Mouse (Mus musculus) macrophage (primary cell): ENCODE data around the gene Itga9. TPM values are rescaled to one million over a fixed set of nuclear protein-coding genes. Genes with fewer than 3 reads are reported as not detected.

ENCODE experiments used
- H3K27ac ChIP-seq: fragments of 350-480 bp; formaldehyde crosslinking; 2 replicates; pipeline ENCODE4 v1.9.0; 2021
- H3K36me3 ChIP-seq: fragments of 350-480 bp; formaldehyde crosslinking; 2 replicates; pipeline ENCODE4 v1.9.0; 2021; ENCODE audit errors: inconsistent target
- H3K4me3 ChIP-seq: fragments of 350-480 bp; formaldehyde crosslinking; 2 replicates; pipeline ENCODE4 v1.9.0; 2021; ENCODE audit errors: inconsistent target
- H3K79me2 ChIP-seq: fragments of 350-480 bp; formaldehyde crosslinking; 2 replicates; pipeline ENCODE4 v1.9.0; 2021; ENCODE audit errors: inconsistent target
- WGBS: methylation state at CpG from one replicate; pipeline ENCODE4 v1.1.7; 2026; ENCODE audit warnings: inconsistent platforms; ENCODE audit not compliant: missing documents; 5-methylcytosine and 5-hydroxymethylcytosine counted together
- polyA plus RNA-seq: library from polyadenylated mRNA; stranded (reverse); fragments of 250-400 nt; gene quantifications from 3 replicates; pipeline ENCODE4 v1.2.4, GENCODE M21; 2018; ENCODE audit warnings: inconsistent platforms

The Itga9 gene
- polyA plus RNA-seq, 1 experiment from 2014 or later = 12.3 TPM

- no peak overlapping the region for H3K4me3 ChIP-seq
- no peaks in the 10 kb centered on the region for H3K79me2 ChIP-seq
- no peaks in the 10 kb centered on the region for H3K36me3 ChIP-seq
- 48% methylated on average over 9 of the region's 9 CpGs for WGBS
- H3K27ac ChIP-seq = no peak overlapping the region
Measured at GRCm38 (mm10) chr9:118862852-118863260, 256.4 kb downstream of the Itga9 start.

- Histone ChIP-seq H3K36me3 (no peaks in the 10 kb centered on the region), H3K27ac (no peak overlapping the region), H3K79me2 (no peaks in the 10 kb centered on the region), H3K4me3 (no peak overlapping the region)
- WGBS = 93% methylated on average over 8 of the region's 8 CpGs
Measured at GRCm38 (mm10) chr9:118863528-118863927, 257.0 kb downstream of the Itga9 start.

GRCm38 (mm10) chr9:118866949-118867348 lies 260.5 kb downstream of the Itga9 start:
- Histone ChIP-seq H3K27ac (no peak overlapping the region), H3K79me2 (no peaks in the 10 kb centered on the region), H3K36me3 (no peaks in the 10 kb centered on the region), H3K4me3 (no peak overlapping the region)
- WGBS = 86% methylated on average over 2 of the region's 2 CpGs

- WGBS = 27% methylated on average over 8 of the region's 8 CpGs
- H3K79me2 ChIP-seq = no peaks in the 10 kb centered on the region
- H3K27ac ChIP-seq = no peak overlapping the region
- no peaks in the 10 kb centered on the region for H3K36me3 ChIP-seq
- no peak overlapping the region for H3K4me3 ChIP-seq
Measured at GRCm38 (mm10) chr9:118867851-118868250, 261.4 kb downstream of the Itga9 start.

DNA sequence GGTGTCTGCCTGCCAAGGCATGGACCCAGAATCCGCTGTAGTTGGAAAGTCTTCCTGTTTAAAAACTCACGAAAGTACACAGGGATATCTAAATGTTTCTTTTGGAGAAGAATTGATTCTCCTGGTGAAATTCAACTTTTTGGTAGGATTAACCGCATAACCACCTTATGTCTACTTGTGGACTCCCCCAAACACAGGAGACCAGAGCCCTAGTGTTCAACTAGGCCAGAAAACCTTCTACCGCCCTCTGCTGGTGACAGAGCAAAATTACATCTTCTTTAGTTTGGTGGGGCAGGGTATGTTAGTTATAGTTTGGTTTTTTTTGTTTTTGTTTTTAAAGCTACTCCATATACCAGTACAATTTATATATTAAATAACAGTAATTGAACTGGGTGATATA lies 264.6 kb downstream of the Itga9 start:
- H3K27ac ChIP-seq = no peak overlapping the region
- no peak overlapping the region for H3K4me3 ChIP-seq
- H3K36me3 ChIP-seq = no peaks in the 10 kb centered on the region
- H3K79me2 ChIP-seq = no peaks in the 10 kb centered on the region
- WGBS = 52% methylated on average over 4 of the region's 4 CpGs

GRCm38 (mm10) chr9:118873031-118873430 lies 266.5 kb downstream of the Itga9 start:
- H3K36me3 ChIP-seq = no peaks in the 10 kb centered on the region
- 74% methylated on average over 12 of the region's 12 CpGs for WGBS

DNA sequence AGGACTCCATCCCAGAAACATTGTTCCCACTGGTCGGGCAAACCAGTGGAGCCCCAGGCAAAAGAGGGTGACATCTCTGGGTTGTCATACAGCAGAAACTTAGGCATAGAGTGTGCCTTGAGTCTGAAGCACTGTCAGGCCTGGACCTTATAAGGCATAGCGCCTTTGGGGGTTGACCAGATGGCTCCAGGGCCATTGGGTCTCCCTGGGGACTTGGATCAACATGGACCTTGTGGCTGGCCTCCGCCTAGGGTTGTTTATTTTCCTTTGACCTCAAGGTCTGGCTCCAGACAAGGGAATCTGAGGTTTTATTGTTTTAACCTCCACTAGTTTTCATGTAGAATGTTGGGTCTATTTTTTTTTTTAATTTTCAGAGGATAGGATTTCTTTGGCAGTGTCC lies 267.1 kb downstream of the Itga9 start:
- no peak overlapping the region for H3K4me3 ChIP-seq
- 90% methylated on average over 3 of the region's 3 CpGs for WGBS
- H3K36me3 ChIP-seq = no peaks in the 10 kb centered on the region
- no peaks in the 10 kb centered on the region for H3K79me2 ChIP-seq
- H3K27ac ChIP-seq = no peak overlapping the region

More at GRCm38 (mm10) chr9:118873031-118873430, 266.5 kb downstream of the Itga9 start:
- no peaks in the 10 kb centered on the region for H3K79me2 ChIP-seq
- H3K4me3 ChIP-seq = no peak overlapping the region
- H3K27ac ChIP-seq = no peak overlapping the region

DNA sequence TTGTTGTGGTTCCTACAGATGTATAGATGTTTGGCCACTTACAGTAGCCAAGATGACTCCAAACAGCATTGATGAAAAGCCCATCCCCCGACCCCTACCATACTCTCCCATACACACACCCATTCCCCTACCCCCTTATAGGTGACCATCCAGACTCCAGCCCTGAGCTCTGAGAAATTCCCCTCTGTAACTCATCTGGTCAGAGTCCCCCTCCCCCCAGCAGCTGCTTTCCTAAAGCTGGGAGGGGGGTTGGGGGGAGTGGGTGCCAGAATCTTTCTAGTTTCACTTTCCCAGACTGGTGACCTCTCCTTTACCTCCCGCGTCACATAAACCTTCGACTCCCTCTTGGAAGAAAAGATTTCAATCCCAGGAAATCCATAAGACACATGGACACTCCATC lies 269.2 kb downstream of the Itga9 start:
- Histone ChIP-seq H3K4me3 (no peak overlapping the region), H3K79me2 (no peaks in the 10 kb centered on the region), H3K27ac (no peak overlapping the region), H3K36me3 (no peaks in the 10 kb centered on the region)
- 87% methylated on average over 4 of the region's 4 CpGs for WGBS

DNA sequence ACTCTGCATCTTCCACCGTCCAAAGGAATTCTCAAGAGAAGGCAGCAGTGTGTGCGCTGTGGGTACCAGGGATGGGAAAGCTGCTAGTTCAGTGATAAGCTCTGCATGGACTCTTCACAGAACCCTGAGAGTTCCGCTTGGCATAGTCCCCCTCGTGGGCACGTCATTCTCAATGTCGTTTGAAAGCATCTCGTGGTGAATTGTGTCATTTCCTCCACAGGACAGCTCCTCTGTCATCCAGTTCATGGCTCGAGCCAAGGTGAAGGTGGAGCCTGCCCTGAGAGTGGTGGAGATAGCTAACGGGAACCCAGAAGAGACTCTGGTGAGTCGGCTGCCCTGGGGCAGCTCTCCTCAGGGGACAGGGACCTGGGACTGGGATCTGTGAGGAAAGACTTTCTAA lies 270.4 kb downstream of the Itga9 start:
- Histone ChIP-seq H3K79me2 (no peaks in the 10 kb centered on the region), H3K36me3 (no peaks in the 10 kb centered on the region), H3K4me3 (no peak overlapping the region), H3K27ac (no peak overlapping the region)
- 34% methylated on average over 10 of the region's 10 CpGs for WGBS

- Histone ChIP-seq H3K36me3 (no peaks in the 10 kb centered on the region), H3K79me2 (no peaks in the 10 kb centered on the region), H3K27ac (no peak overlapping the region), H3K4me3 (no peak overlapping the region)
- WGBS = 89% methylated on average over 7 of the region's 7 CpGs
Measured at GRCm38 (mm10) chr9:118877365-118878008, 271.0 kb downstream of the Itga9 start.

- H3K4me3 ChIP-seq = no peak overlapping the region
- 99% methylated on average over 10 of the region's 11 CpGs for WGBS
- no peak overlapping the region for H3K27ac ChIP-seq
- no peaks in the 10 kb centered on the region for H3K79me2 ChIP-seq
- H3K36me3 ChIP-seq = no peaks in the 10 kb centered on the region
Measured at GRCm38 (mm10) chr9:118878596-118878995, 272.1 kb downstream of the Itga9 start.

- no peaks in the 10 kb centered on the region for H3K79me2 ChIP-seq
- 69% methylated on average over 7 of the region's 7 CpGs for WGBS
Measured at GRCm38 (mm10) chr9:118881281-118881945, 274.9 kb downstream of the Itga9 start.

GRCm38 (mm10) chr9:118881946-118882284 lies 275.4 kb downstream of the Itga9 start:
- Histone ChIP-seq H3K27ac (no peak overlapping the region), H3K79me2 (no peaks in the 10 kb centered on the region), H3K4me3 (no peak overlapping the region), H3K36me3 (no peaks in the 10 kb centered on the region)
- WGBS = 97% methylated on average over 6 of the region's 6 CpGs

More at GRCm38 (mm10) chr9:118881281-118881945, 274.9 kb downstream of the Itga9 start:
- Histone ChIP-seq H3K4me3 (no peak overlapping the region), H3K27ac (no peak overlapping the region), H3K36me3 (no peaks in the 10 kb centered on the region)

DNA sequence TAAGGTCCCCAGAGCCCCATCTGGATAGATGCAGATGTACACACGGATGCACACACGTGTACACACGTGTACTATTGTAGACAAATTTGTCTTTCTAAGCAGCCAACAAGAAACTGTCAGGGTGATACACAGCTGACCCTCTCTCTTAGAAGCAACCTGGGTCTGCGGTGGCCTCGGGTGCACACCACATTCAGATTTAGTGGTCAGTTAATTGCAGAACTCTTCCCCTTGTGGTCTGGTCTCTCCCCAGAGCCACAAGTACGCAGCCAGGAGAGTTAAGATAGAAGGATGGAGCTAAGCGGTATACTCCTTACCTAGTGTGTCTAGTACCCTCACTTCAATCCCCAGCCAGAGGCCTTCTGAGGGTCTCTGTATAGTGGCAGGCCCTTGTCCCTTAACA lies 276.7 kb downstream of the Itga9 start:
- Histone ChIP-seq H3K36me3 (no peaks in the 10 kb centered on the region), H3K4me3 (no peak overlapping the region), H3K27ac (no peak overlapping the region), H3K79me2 (no peaks in the 10 kb centered on the region)
- 37% methylated on average over 7 of the region's 7 CpGs for WGBS

GRCm38 (mm10) chr9:118885785-118886184 lies 279.3 kb downstream of the Itga9 start:
- 82% methylated on average over 6 of the region's 6 CpGs for WGBS
- H3K36me3 ChIP-seq = no peaks in the 10 kb centered on the region
- no peak overlapping the region for H3K27ac ChIP-seq
- H3K79me2 ChIP-seq = no peaks in the 10 kb centered on the region
- H3K4me3 ChIP-seq = no peak overlapping the region
